Mouse (Mus musculus): Measurements from ENCODE around the gene Rtl6. TPM values are rescaled to one million over a fixed set of nuclear protein-coding genes. Genes with fewer than 3 reads are reported as not detected.
A peak's percentile ranks its signal among the peaks of the same experiment; 100 is the strongest.

Gene Rtl6
- polyA plus RNA-seq, 1 experiment from 2014 or later = 27.1 TPM

DNA sequence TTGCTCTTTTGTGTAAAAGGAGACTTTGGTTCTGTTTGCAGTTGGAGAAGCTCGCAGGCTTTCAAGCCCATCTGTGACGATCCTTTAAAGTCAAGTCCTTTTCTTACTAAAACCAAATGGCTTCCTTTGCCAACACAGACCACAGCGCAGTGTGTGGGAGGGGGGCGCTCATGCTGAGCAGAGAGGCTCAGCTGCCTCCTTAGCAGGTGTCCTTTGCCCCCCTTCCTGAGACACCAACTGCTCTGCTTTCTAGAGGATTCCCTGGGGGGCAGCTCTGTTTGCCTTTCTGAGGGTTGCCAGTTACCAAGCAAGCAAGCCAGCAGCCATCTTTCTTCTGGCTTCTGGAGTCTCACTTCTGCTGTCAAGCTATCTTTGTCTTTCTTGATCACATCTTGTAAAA is 19.4 kb upstream of the Rtl6 start:
- H3K36me3 ChIP-seq = no peaks in the 10 kb centered on the region
- 42% methylated on average over 4 of the region's 4 CpGs for WGBS
- DNase-seq (ENCODE audit: low spot score) = no peak
- no peak overlapping the region for H3K4me3 ChIP-seq
- no peaks in the 10 kb centered on the region for H3K9me3 ChIP-seq (replicated peaks)
- H3K27ac ChIP-seq = no peak overlapping the region
- no peaks in the 10 kb centered on the region for H3K4me1 ChIP-seq
- no peaks in the 10 kb centered on the region for H3K27me3 ChIP-seq (ENCODE audit: low read depth, poor library complexity, severe bottlenecking)

DNA sequence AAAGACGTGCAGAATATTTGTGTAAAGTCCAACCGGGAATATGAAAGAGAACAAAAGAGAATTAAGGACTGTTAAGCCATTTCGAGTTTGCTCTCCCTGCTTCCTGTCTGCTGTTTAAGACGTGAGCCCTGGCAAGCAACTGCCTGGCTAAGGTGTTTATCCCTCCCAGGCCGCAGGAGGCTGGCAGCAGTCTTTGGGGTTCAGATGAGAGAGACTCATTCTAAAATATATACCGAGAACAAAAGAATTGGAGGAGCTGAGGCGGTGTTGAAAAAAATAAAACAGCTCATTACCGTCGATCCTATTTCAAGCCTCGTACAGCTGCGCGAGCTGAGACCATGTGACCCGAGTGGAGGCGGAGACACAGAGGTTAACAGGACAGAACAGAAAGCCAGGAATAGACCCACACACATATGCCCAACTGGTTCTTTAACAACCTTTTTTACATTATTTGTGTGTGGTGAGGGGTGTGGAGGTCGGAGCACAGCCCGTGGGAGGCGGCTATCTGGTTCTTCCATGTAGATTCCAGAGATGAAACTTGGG is 9.0 kb upstream of the Rtl6 start:
- 68% methylated on average over 17 of the region's 17 CpGs for WGBS
- H3K27ac ChIP-seq = peak overlapping the region; percentile 66

GRCm38 (mm10) chr15:84561501-84561900 is 3.9 kb upstream of the Rtl6 start:
- peaks cover 5% of the 10 kb centered on the region for H3K36me3 ChIP-seq
- no peak overlapping the region for H3K4me3 ChIP-seq
- peaks cover 35% of the 10 kb centered on the region for H3K4me1 ChIP-seq
- H3K9me3 ChIP-seq (replicated peaks) = peaks cover 2% of the 10 kb centered on the region; the same call in 1 of the 2 replicates
- no peak overlapping the region for H3K27ac ChIP-seq
- 97% methylated on average over 2 of the region's 2 CpGs for WGBS
- no peak for DNase-seq (ENCODE audit: low spot score)
- H3K27me3 ChIP-seq (ENCODE audit: low read depth, poor library complexity, severe bottlenecking) = 0 out of 2 replicates have a peak, but pooled peaks cover 8% of the 10 kb centered on the region

More for the DNA sequence above, 9.0 kb upstream of the Rtl6 start:
- Histone ChIP-seq H3K4me1 (peaks cover 15% of the 10 kb centered on the region), H3K36me3 (no peaks in the 10 kb centered on the region), H3K9me3 (replicated peaks) (no peaks in the 10 kb centered on the region; the same call in 1 of the 2 replicates), H3K27me3 (ENCODE audit: low read depth, poor library complexity, severe bottlenecking) (no peaks in the 10 kb centered on the region), H3K4me3 (no peak overlapping the region)
- DNase-seq (ENCODE audit: low spot score) = no peak

- H3K27ac ChIP-seq = peak overlapping the region; percentile 96
- H3K4me3 ChIP-seq = peak overlapping the region; percentile 77
- DNase-seq (ENCODE audit: low spot score) = no peak
- H3K27me3 ChIP-seq (ENCODE audit: low read depth, poor library complexity, severe bottlenecking) = 0 out of 2 replicates have a peak, but pooled peaks cover 8% of the 10 kb centered on the region
- H3K9me3 ChIP-seq (replicated peaks) = peaks cover 2% of the 10 kb centered on the region; the same call in 1 of the 2 replicates
- WGBS = 95% methylated on average over 17 of the region's 17 CpGs
- H3K36me3 ChIP-seq = peaks cover 41% of the 10 kb centered on the region
- H3K4me1 ChIP-seq = peaks cover 57% of the 10 kb centered on the region
These were observed 949 bp downstream of the Rtl6 start for GRCm38 (mm10) chr15:84556674-84557073.

- no peak for DNase-seq (ENCODE audit: low spot score)
- Histone ChIP-seq H3K27me3 (ENCODE audit: low read depth, poor library complexity, severe bottlenecking) (no peaks in the 10 kb centered on the region), H3K27ac (no peak overlapping the region), H3K4me1 (peaks cover 31% of the 10 kb centered on the region), H3K36me3 (peaks cover 31% of the 10 kb centered on the region), H3K4me3 (no peak overlapping the region), H3K9me3 (replicated peaks) (no peaks in the 10 kb centered on the region)
- 82% methylated on average over 4 of the region's 4 CpGs for WGBS
These were observed 6.6 kb downstream of the Rtl6 start for GRCm38 (mm10) chr15:84551065-84551464.

- DNase-seq (ENCODE audit: low spot score) = no peak
- peaks cover 14% of the 10 kb centered on the region for H3K36me3 ChIP-seq
- no peak overlapping the region for H3K27ac ChIP-seq
- 91% methylated on average over 6 of the region's 6 CpGs for WGBS
- peaks cover 14% of the 10 kb centered on the region for H3K4me1 ChIP-seq
- no peaks in the 10 kb centered on the region for H3K9me3 ChIP-seq (replicated peaks)
- no peaks in the 10 kb centered on the region for H3K27me3 ChIP-seq (ENCODE audit: low read depth, poor library complexity, severe bottlenecking)
- no peak overlapping the region for H3K4me3 ChIP-seq
These were observed 8.3 kb downstream of the Rtl6 start for GRCm38 (mm10) chr15:84549291-84549797.

DNA sequence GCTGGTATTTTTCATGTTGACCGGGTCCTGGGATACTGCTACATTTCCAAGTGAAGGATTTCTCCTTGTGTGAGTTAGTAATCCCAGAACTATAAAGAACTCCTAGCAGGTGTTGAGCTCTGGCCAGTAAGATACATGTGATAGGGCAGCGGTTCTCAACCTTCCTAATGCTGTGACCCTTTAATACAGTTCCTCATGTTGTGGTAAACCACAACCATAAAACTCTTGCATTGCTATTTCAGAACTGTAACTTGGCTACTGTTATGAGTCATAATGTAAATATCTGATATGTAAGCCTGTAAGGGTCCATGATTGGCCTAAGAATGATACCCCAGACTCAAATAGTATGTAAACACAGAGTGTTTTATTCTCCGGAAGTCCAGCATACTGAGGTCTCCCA is 11.6 kb downstream of the Rtl6 start:
- Histone ChIP-seq H3K4me3 (no peak overlapping the region), H3K9me3 (replicated peaks) (no peaks in the 10 kb centered on the region), H3K4me1 (no peaks in the 10 kb centered on the region), H3K27ac (no peak overlapping the region), H3K36me3 (no peaks in the 10 kb centered on the region), H3K27me3 (ENCODE audit: low read depth, poor library complexity, severe bottlenecking) (no peaks in the 10 kb centered on the region)
- DNase-seq (ENCODE audit: low spot score) = no peak
- WGBS = 95% methylated on average over 3 of the region's 3 CpGs

DNA sequence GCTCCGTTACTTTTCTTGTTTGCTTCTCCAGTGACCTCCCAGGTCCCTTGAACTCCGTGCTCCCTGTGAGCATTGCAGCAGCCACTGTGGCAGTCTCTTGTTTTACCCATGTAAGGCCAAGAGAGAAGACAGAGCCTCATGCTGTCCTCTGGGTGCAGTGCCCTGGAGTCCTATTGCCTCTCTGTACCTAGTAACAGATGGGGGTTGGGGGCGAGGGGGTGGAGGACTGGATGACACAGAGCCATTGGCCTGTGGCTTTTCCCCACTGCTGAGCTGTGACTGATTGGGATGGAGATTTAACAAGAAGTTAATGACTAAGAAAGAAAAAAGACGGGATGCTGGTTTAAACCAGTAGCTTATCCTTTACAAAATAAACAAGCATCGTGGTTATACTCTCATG is 16.4 kb downstream of the Rtl6 start:
- H3K36me3 ChIP-seq = no peaks in the 10 kb centered on the region
- no peak for DNase-seq (ENCODE audit: low spot score)
- no peaks in the 10 kb centered on the region for H3K9me3 ChIP-seq (replicated peaks)
- no peaks in the 10 kb centered on the region for H3K27me3 ChIP-seq (ENCODE audit: low read depth, poor library complexity, severe bottlenecking)
- WGBS = 75% methylated on average over 5 of the region's 5 CpGs
- H3K4me3 ChIP-seq = no peak overlapping the region
- H3K27ac ChIP-seq = no peak overlapping the region
- H3K4me1 ChIP-seq = no peaks in the 10 kb centered on the region

- Histone ChIP-seq H3K4me3 (no peak overlapping the region), H3K36me3 (no peaks in the 10 kb centered on the region), H3K9me3 (replicated peaks) (no peaks in the 10 kb centered on the region; the same call in 1 of the 2 replicates), H3K4me1 (no peaks in the 10 kb centered on the region), H3K27ac (no peak overlapping the region), H3K27me3 (ENCODE audit: low read depth, poor library complexity, severe bottlenecking) (no peaks in the 10 kb centered on the region)
- DNase-seq (ENCODE audit: low spot score) = no peak
- 76% methylated on average over 15 of the region's 15 CpGs for WGBS
These were observed 18.5 kb downstream of the Rtl6 start for GRCm38 (mm10) chr15:84538974-84539588.

- H3K27me3 ChIP-seq (ENCODE audit: low read depth, poor library complexity, severe bottlenecking) = no peaks in the 10 kb centered on the region
- WGBS = 94% methylated on average over 10 of the region's 10 CpGs
- peaks cover 11% of the 10 kb centered on the region for H3K4me1 ChIP-seq
- DNase-seq (ENCODE audit: low spot score) = no peak
- no peaks in the 10 kb centered on the region for H3K36me3 ChIP-seq
- no peaks in the 10 kb centered on the region; the same call in 1 of the 2 replicates for H3K9me3 ChIP-seq (replicated peaks)
- no peak overlapping the region for H3K4me3 ChIP-seq
- no peak overlapping the region for H3K27ac ChIP-seq
These were observed 20.5 kb downstream of the Rtl6 start for GRCm38 (mm10) chr15:84537117-84537516.

GRCm38 (mm10) chr15:84536611-84537010 is 21.0 kb downstream of the Rtl6 start:
- Histone ChIP-seq H3K4me3 (no peak overlapping the region), H3K27ac (no peak overlapping the region), H3K4me1 (peaks cover 16% of the 10 kb centered on the region), H3K9me3 (replicated peaks) (no peaks in the 10 kb centered on the region; the same call in 1 of the 2 replicates), H3K27me3 (ENCODE audit: low read depth, poor library complexity, severe bottlenecking) (no peaks in the 10 kb centered on the region), H3K36me3 (no peaks in the 10 kb centered on the region)
- no peak for DNase-seq (ENCODE audit: low spot score)
- 91% methylated on average over 9 of the region's 9 CpGs for WGBS

DNA sequence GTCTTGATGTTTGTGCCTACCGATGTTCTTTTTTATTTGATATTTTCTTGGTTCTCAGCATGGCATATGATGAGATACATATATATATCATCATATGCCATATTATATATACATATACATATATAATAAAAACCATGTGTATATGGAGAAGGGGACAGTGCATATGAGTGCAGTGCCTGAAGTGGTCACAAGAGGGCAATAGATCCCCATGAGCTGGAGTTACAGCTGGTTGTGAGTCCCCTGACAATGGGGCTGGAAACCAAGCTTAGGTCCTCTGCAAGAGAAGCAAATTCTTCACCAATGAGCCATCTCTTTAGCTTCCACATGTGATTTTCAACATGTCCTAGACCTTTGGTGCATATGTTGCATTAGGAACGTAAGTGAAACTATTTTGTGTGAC is 21.7 kb downstream of the Rtl6 start:
- 87% methylated on average over 2 of the region's 2 CpGs for WGBS
- Histone ChIP-seq H3K9me3 (replicated peaks) (no peaks in the 10 kb centered on the region; the same call in 1 of the 2 replicates), H3K27me3 (ENCODE audit: low read depth, poor library complexity, severe bottlenecking) (no peaks in the 10 kb centered on the region), H3K36me3 (no peaks in the 10 kb centered on the region), H3K27ac (no peak overlapping the region), H3K4me3 (no peak overlapping the region), H3K4me1 (peaks cover 21% of the 10 kb centered on the region)
- DNase-seq (ENCODE audit: low spot score) = no peak

DNA sequence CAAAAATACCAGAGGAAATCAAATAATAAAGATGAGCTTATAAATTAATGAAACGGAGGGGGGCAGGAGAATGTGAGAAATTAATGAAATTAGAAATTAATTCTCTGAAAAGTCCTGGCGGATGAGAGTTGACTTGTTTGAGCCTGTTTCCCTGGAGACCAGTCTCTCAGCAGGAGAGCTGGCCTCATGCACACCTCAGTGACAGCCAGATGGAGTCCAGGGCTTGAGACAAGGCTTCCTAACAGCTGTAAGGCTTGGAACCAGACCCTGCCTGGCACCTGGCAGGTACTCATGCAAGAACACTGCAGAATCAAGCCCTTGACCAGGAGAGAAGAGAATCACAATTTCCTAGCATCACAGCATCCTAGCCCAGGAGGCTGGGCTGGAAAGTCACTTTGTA is 25.4 kb downstream of the Rtl6 start:
- Histone ChIP-seq H3K4me3 (no peak overlapping the region), H3K4me1 (peaks cover 29% of the 10 kb centered on the region), H3K9me3 (replicated peaks) (no peaks in the 10 kb centered on the region; the same call in 1 of the 2 replicates), H3K27me3 (ENCODE audit: low read depth, poor library complexity, severe bottlenecking) (no peaks in the 10 kb centered on the region), H3K36me3 (no peaks in the 10 kb centered on the region), H3K27ac (peak overlapping the region; percentile 1; the same call in 1 of the 2 replicates)
- 63% methylated on average over 2 of the region's 2 CpGs for WGBS
- peak; percentile 72 for DNase-seq (ENCODE audit: low spot score)
